Mouse (Mus musculus): ENCODE measurements around the gene Pecam1.
A peak's percentile ranks its signal among the peaks of the same experiment; 100 is the strongest.
"Not testable (repeated sequence)": the region's sequence is repeated elsewhere in the genome, so short reads cannot be mapped to it uniquely, and the experiment has no call there.

Gene Pecam1

GRCm38 (mm10) chr11:106623629-106624028 lies 126.8 kb downstream of the Pecam1 start:
- DNase-seq, result no peak

DNA sequence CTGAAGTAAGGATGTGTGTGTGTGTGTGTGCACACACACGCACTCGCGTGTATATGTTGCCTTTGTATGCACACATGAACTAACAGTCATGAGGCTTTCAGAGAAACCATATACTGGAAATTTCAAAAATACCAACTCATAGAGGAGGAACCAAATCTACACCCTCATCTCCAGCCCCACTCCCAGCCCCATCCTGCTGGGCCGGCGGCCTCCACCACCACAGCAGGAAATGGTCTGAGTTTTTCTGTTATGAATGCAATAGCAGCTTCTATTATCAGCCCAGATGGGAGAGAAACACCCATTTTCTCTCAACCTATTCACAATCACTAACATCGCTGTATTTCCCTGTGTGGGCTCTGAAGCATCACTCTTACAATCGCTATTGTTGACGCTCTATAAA lies 128.4 kb downstream of the Pecam1 start:
- no peak for DNase-seq

GRCm38 (mm10) chr11:106618768-106619167 lies 131.7 kb downstream of the Pecam1 start:
- DNase-seq, result not testable (repeated sequence)

- DNase-seq, result no peak
Measured at GRCm38 (mm10) chr11:106617821-106618580, 132.4 kb downstream of the Pecam1 start.

GRCm38 (mm10) chr11:106615561-106615960 lies 134.9 kb downstream of the Pecam1 start:
- no peak for DNase-seq

DNA sequence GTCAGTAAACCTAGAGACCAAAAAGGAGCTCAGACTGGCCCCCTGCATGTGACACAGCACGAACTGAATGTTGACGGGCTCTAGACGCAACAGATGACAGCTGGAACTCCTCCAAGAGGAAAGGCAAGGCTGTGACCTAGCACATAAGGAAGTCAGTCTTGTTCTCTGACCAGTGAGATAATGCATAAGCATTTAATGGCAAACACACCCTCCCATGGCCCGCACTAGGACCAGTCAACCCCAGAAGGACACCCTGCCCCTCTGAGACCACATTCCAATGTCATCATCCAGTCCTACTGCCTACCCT lies 136.1 kb downstream of the Pecam1 start:
- peak; percentile 97 for DNase-seq

- peak; percentile 93 for DNase-seq
Measured at GRCm38 (mm10) chr11:106613638-106614338, 136.6 kb downstream of the Pecam1 start.

DNA sequence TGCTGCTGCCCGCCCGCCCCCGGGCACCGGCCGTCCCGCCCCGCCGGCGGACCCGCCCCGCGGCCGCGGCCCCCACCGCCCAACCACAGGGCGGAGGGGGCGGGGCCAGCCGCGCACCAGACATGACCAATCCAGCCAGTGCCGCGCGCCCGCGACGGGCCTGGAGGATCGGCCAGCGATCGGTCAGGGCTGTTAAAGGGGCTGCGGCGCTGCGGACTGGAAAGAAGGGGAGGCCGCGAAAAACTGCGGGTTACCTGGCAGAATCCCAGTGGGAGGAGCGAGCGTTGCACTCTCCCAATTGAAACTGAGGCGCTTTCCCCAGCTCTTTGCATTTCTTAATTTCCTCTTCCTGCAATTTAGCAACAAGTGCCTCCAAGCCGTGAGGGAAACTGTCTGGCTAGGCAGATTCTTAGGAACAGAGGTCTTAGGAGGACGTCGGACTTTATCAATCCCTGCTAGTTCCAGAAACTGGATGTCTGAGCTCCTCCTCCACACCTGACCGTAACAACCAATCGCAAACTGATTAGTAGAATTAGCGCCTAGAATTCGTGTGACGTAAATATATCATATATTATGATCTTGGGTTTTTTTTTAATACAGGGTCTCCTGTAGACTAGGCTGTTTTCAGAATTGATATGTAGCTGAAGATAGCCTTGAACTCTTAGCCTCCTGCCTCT lies 137.3 kb downstream of the Pecam1 start, which contains the start of gene Tex2:
TSS of gene Tex2 (minus strand) at position 463 of the 677 bp plus-strand sequence.
- peak; percentile 100 for DNase-seq

DNA sequence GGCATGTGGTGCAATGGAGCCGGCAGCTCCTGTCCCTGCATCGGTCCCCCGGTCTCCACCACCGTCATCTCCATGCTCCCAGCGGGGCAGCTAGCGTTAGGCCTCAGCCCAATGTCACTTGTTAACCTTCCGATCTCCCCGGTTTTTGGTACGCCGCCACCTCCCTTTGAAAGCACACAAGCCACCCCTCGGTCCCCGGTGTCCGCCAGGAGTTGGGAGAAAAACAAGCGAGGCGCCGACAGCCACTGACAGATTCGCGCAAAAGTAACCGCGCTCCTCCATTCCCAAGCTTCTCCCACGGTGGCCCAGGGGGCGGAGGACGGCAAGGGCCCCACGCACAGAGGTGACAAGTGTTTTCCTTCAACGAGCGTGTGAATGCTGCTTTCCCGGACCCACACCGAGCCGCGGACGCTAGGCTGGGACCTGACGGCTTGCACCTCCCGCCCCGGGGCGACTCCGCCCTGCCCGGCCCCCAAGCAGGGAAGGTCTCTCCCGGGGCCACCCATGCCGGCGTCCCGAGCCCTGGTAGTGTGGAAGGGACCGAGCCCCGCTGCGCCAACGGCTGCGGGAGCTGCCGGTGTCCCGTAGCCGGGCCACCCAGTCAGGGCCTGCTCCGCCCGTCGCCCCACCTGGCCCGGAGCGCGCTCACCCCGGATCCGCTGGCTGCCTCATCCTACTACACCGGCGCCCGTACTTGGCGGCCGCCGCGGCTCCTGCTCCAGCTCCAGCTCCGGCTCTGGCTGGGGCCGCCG lies 138.0 kb downstream of the Pecam1 start:
- peak; percentile 95 for DNase-seq

GRCm38 (mm10) chr11:106609731-106610130 lies 140.7 kb downstream of the Pecam1 start:
- DNase-seq, result no peak

DNA sequence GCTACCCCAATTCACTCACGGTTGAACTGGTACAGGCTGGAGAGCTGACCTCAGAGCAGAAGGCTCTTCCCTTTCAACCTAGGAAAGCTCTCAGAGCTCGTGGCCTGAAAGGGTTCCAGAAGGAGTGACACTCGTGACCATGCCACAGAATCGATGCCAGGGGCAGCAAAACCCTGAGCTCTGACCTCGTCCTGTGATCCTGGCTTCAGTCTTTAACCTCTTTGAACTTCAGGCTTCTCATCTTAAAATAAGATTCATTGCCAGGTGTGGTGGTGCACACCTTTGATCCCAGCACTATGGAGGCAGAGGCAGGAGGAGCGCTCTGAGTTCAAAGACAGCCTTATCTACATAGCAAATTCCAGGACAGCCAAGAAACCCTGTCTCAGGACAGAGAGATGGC lies 143.1 kb downstream of the Pecam1 start:
- no peak for DNase-seq

DNA sequence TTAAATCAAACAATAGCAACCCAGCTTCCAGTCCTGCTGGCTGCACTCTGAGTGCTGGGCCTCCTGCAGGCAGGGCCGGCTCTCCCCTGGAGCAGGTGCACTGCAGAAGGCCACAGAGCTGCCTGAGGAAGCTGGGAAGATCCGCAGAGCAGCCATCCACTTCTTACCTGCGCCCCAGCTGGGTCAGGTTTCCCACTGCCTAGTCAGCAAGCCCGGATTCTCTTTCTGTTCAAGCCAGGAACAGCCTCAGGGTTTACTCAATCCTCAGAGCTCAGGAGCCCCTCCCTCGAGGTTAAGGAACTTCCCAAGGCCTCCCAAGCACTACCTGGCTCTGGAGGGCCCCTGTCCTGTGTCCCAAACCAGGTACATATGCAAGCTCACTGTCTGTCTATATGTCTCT lies 144.4 kb downstream of the Pecam1 start:
- DNase-seq, result no peak

Data from heart, adult 11 months (tissue).